Mouse (Mus musculus): ENCODE data around the gene Wnt9b. TPM values are rescaled to one million over a fixed set of nuclear protein-coding genes. Genes with fewer than 3 reads are reported as not detected.

Wnt9b gene
- 0.04 TPM for polyA plus RNA-seq (2014; fragmentation: Illumina TruSeq; extraction: RNeasy Lipid Tissue Mini Kit (QIAGEN cat#74804); ENCODE audit: insufficient read depth, low read depth, low replicate concordance)

GRCm38 (mm10) chr11:103749306-103750089 lies at the start of gene Wnt9b:
Gene Wnt9b (minus strand): TSS chr11:103749821.

GRCm38 (mm10) chr11:103773387-103774227 lies 24.0 kb upstream of the Wnt9b start, which contains the start of gene Wnt3:
Gene Wnt3 (plus strand): TSS chr11:103774150.

GRCm38 (mm10) chr11:103697565-103698176 lies 52.0 kb downstream of the Wnt9b start, which contains the start of gene Gosr2:
Gene Gosr2 (minus strand): TSS chr11:103697898.

Other genes starting within 250 kb of the Wnt9b start
- gene Lrrc37a, start 245.2 kb downstream of the Wnt9b start, polyA plus RNA-seq (2014; fragmentation: Illumina TruSeq; extraction: RNeasy Lipid Tissue Mini Kit (QIAGEN cat#74804); ENCODE audit: insufficient read depth, low read depth, low replicate concordance), result not detected
- gene Gm884, start 128.7 kb downstream of the Wnt9b start, polyA plus RNA-seq (2014; fragmentation: Illumina TruSeq; extraction: RNeasy Lipid Tissue Mini Kit (QIAGEN cat#74804); ENCODE audit: insufficient read depth, low read depth, low replicate concordance), result not detected
- gene Lyzl6, start 110.9 kb downstream of the Wnt9b start, polyA plus RNA-seq (2014; fragmentation: Illumina TruSeq; extraction: RNeasy Lipid Tissue Mini Kit (QIAGEN cat#74804); ENCODE audit: insufficient read depth, low read depth, low replicate concordance), result not detected
- gene Rprml, start 100.3 kb downstream of the Wnt9b start, polyA plus RNA-seq (2014; fragmentation: Illumina TruSeq; extraction: RNeasy Lipid Tissue Mini Kit (QIAGEN cat#74804); ENCODE audit: insufficient read depth, low read depth, low replicate concordance), result 4.9 TPM
- 42.2 TPM for gene Gosr2, start 51.9 kb downstream of the Wnt9b start, polyA plus RNA-seq (2014; fragmentation: Illumina TruSeq; extraction: RNeasy Lipid Tissue Mini Kit (QIAGEN cat#74804); ENCODE audit: insufficient read depth, low read depth, low replicate concordance)
- not detected for gene Wnt3, start 24.3 kb upstream of the Wnt9b start, polyA plus RNA-seq (2014; fragmentation: Illumina TruSeq; extraction: RNeasy Lipid Tissue Mini Kit (QIAGEN cat#74804); ENCODE audit: insufficient read depth, low read depth, low replicate concordance)
- 12.5 TPM for gene Nsf, start 204.2 kb upstream of the Wnt9b start, polyA plus RNA-seq (2014; fragmentation: Illumina TruSeq; extraction: RNeasy Lipid Tissue Mini Kit (QIAGEN cat#74804); ENCODE audit: insufficient read depth, low read depth, low replicate concordance)
- 40.7 TPM for gene Arf2, start 216.9 kb upstream of the Wnt9b start, polyA plus RNA-seq (2014; fragmentation: Illumina TruSeq; extraction: RNeasy Lipid Tissue Mini Kit (QIAGEN cat#74804); ENCODE audit: insufficient read depth, low read depth, low replicate concordance)

All from lung, adult 10 weeks (tissue).